Mouse (Mus musculus): ENCODE measurements around the gene Nrxn3. TPM values are rescaled to one million over a fixed set of nuclear protein-coding genes. Genes with fewer than 3 reads are reported as not detected.
A peak's percentile ranks its signal among the peaks of the same experiment; 100 is the strongest.

Nrxn3 gene
- polyA plus RNA-seq, 1 experiment from 2014 or later = 3.5 TPM

- no peaks in the 10 kb centered on the region for H3K36me3 ChIP-seq (replicated peaks; ENCODE audit: control insufficient read depth, insufficient read depth, low read depth, low read length)
- H3K9ac ChIP-seq (replicated peaks; ENCODE audit: low read length) = no peak overlapping the region
- ATAC-seq (replicated peaks; ENCODE audit: insufficient number of reproducible peaks, low FRiP score, low TSS enrichment, low read depth) (0 out of 2 replicates have a peak, but pooled peaks have one; percentile 29), DNase-seq (ENCODE audit: low spot score) (peak; percentile 47)
- H3K9me3 ChIP-seq (replicated peaks; ENCODE audit: control insufficient read depth, low read length) = no peaks in the 10 kb centered on the region
- H3K27me3 ChIP-seq (ENCODE audit: control insufficient read depth, insufficient read depth, low read length) = no peaks in the 10 kb centered on the region
- 75% methylated on average over 2 of the region's 2 CpGs for WGBS
- H3K27ac ChIP-seq (replicated peaks; ENCODE audit: low read depth, low read length) = no peak overlapping the region
- no peak overlapping the region for H3K4me2 ChIP-seq (ENCODE audit: low read depth, low read length)
- H3K4me1 ChIP-seq (ENCODE audit: control insufficient read depth, insufficient read depth, low read length) = no peaks in the 10 kb centered on the region
- H3K4me3 ChIP-seq (ENCODE audit: low read depth, low read length) = no peak overlapping the region
Observed at GRCm38 (mm10) chr12:89134333-89134732, 411.7 kb downstream of the Nrxn3 start.

- Histone ChIP-seq H3K4me2 (ENCODE audit: low read depth, low read length) (no peak overlapping the region), H3K4me1 (ENCODE audit: control insufficient read depth, insufficient read depth, low read length) (no peaks in the 10 kb centered on the region), H3K9me3 (replicated peaks; ENCODE audit: control insufficient read depth, low read length) (no peaks in the 10 kb centered on the region), H3K4me3 (ENCODE audit: low read depth, low read length) (no peak overlapping the region), H3K27ac (replicated peaks; ENCODE audit: low read depth, low read length) (no peak overlapping the region), H3K27me3 (ENCODE audit: control insufficient read depth, insufficient read depth, low read length) (no peaks in the 10 kb centered on the region), H3K9ac (replicated peaks; ENCODE audit: low read length) (no peak overlapping the region), H3K36me3 (replicated peaks; ENCODE audit: control insufficient read depth, insufficient read depth, low read depth, low read length) (no peaks in the 10 kb centered on the region)
- 61% methylated on average over 8 of the region's 8 CpGs for WGBS
- DNase-seq (ENCODE audit: low spot score) (no peak), ATAC-seq (replicated peaks; ENCODE audit: insufficient number of reproducible peaks, low FRiP score, low TSS enrichment, low read depth) (no peak)
Observed at GRCm38 (mm10) chr12:89134774-89135307, 412.2 kb downstream of the Nrxn3 start.

GRCm38 (mm10) chr12:89148974-89149411 is 426.3 kb downstream of the Nrxn3 start:
- no peaks in the 10 kb centered on the region for H3K9me3 ChIP-seq (replicated peaks; ENCODE audit: control insufficient read depth, low read length)
- H3K4me3 ChIP-seq (ENCODE audit: low read depth, low read length) = no peak overlapping the region
- H3K9ac ChIP-seq (replicated peaks; ENCODE audit: low read length) = no peak overlapping the region
- no peak overlapping the region for H3K27ac ChIP-seq (replicated peaks; ENCODE audit: low read depth, low read length)
- no peaks in the 10 kb centered on the region for H3K36me3 ChIP-seq (replicated peaks; ENCODE audit: control insufficient read depth, insufficient read depth, low read depth, low read length)
- H3K4me2 ChIP-seq (ENCODE audit: low read depth, low read length) = no peak overlapping the region
- 34% methylated on average over 3 of the region's 3 CpGs for WGBS
- no peaks in the 10 kb centered on the region for H3K27me3 ChIP-seq (ENCODE audit: control insufficient read depth, insufficient read depth, low read length)
- H3K4me1 ChIP-seq (ENCODE audit: control insufficient read depth, insufficient read depth, low read length) = no peaks in the 10 kb centered on the region
- DNase-seq (ENCODE audit: low spot score) = peak; percentile 34
- ATAC-seq (replicated peaks; ENCODE audit: insufficient number of reproducible peaks, low FRiP score, low TSS enrichment, low read depth) = no peak; the same call in 1 of the 2 replicates

- DNase-seq (ENCODE audit: low spot score) (no peak), ATAC-seq (replicated peaks; ENCODE audit: insufficient number of reproducible peaks, low FRiP score, low TSS enrichment, low read depth) (no peak)
- H3K27ac ChIP-seq (replicated peaks; ENCODE audit: low read depth, low read length) = no peak overlapping the region
- 53% methylated on average over 2 of the region's 2 CpGs for WGBS
- H3K9me3 ChIP-seq (replicated peaks; ENCODE audit: control insufficient read depth, low read length) = no peaks in the 10 kb centered on the region
- H3K4me1 ChIP-seq (ENCODE audit: control insufficient read depth, insufficient read depth, low read length) = no peaks in the 10 kb centered on the region
- no peaks in the 10 kb centered on the region for H3K27me3 ChIP-seq (ENCODE audit: control insufficient read depth, insufficient read depth, low read length)
- no peak overlapping the region for H3K9ac ChIP-seq (replicated peaks; ENCODE audit: low read length)
- no peak overlapping the region for H3K4me3 ChIP-seq (ENCODE audit: low read depth, low read length)
- no peaks in the 10 kb centered on the region for H3K36me3 ChIP-seq (replicated peaks; ENCODE audit: control insufficient read depth, insufficient read depth, low read depth, low read length)
- H3K4me2 ChIP-seq (ENCODE audit: low read depth, low read length) = no peak overlapping the region
Observed at GRCm38 (mm10) chr12:89149455-89149854, 426.8 kb downstream of the Nrxn3 start.

GRCm38 (mm10) chr12:89156086-89156757 is 433.5 kb downstream of the Nrxn3 start:
- Histone ChIP-seq H3K4me3 (ENCODE audit: low read depth, low read length) (no peak overlapping the region), H3K36me3 (replicated peaks; ENCODE audit: control insufficient read depth, insufficient read depth, low read depth, low read length) (no peaks in the 10 kb centered on the region), H3K4me2 (ENCODE audit: low read depth, low read length) (no peak overlapping the region), H3K9ac (replicated peaks; ENCODE audit: low read length) (no peak overlapping the region), H3K9me3 (replicated peaks; ENCODE audit: control insufficient read depth, low read length) (no peaks in the 10 kb centered on the region), H3K27me3 (ENCODE audit: control insufficient read depth, insufficient read depth, low read length) (no peaks in the 10 kb centered on the region), H3K27ac (replicated peaks; ENCODE audit: low read depth, low read length) (no peak overlapping the region), H3K4me1 (ENCODE audit: control insufficient read depth, insufficient read depth, low read length) (no peaks in the 10 kb centered on the region)
- ATAC-seq (replicated peaks; ENCODE audit: insufficient number of reproducible peaks, low FRiP score, low TSS enrichment, low read depth) (no peak), DNase-seq (ENCODE audit: low spot score) (no peak)
- 78% methylated on average over 9 of the region's 9 CpGs for WGBS

GRCm38 (mm10) chr12:89159353-89159752 is 436.7 kb downstream of the Nrxn3 start:
- no peak for DNase-seq (ENCODE audit: low spot score)
- H3K27ac ChIP-seq (replicated peaks; ENCODE audit: low read depth, low read length) = no peak overlapping the region
- H3K9me3 ChIP-seq (replicated peaks; ENCODE audit: control insufficient read depth, low read length) = no peaks in the 10 kb centered on the region
- ATAC-seq (replicated peaks; ENCODE audit: insufficient number of reproducible peaks, low FRiP score, low TSS enrichment, low read depth) = no peak
- H3K4me3 ChIP-seq (ENCODE audit: low read depth, low read length) = no peak overlapping the region
- H3K9ac ChIP-seq (replicated peaks; ENCODE audit: low read length) = no peak overlapping the region
- no peak overlapping the region for H3K4me2 ChIP-seq (ENCODE audit: low read depth, low read length)
- no peaks in the 10 kb centered on the region for H3K36me3 ChIP-seq (replicated peaks; ENCODE audit: control insufficient read depth, insufficient read depth, low read depth, low read length)
- H3K27me3 ChIP-seq (ENCODE audit: control insufficient read depth, insufficient read depth, low read length) = no peaks in the 10 kb centered on the region
- no peaks in the 10 kb centered on the region for H3K4me1 ChIP-seq (ENCODE audit: control insufficient read depth, insufficient read depth, low read length)
- 60% methylated on average over 8 of the region's 8 CpGs for WGBS

GRCm38 (mm10) chr12:89174306-89175159 is 451.9 kb downstream of the Nrxn3 start:
- ATAC-seq (replicated peaks; ENCODE audit: insufficient number of reproducible peaks, low FRiP score, low TSS enrichment, low read depth) (no peak), DNase-seq (ENCODE audit: low spot score) (no peak)
- H3K4me1 ChIP-seq (ENCODE audit: control insufficient read depth, insufficient read depth, low read length) = no peaks in the 10 kb centered on the region
- no peaks in the 10 kb centered on the region for H3K9me3 ChIP-seq (replicated peaks; ENCODE audit: control insufficient read depth, low read length)
- WGBS = 45% methylated on average over 12 of the region's 12 CpGs
- H3K4me2 ChIP-seq (ENCODE audit: low read depth, low read length) = no peak overlapping the region
- no peak overlapping the region for H3K9ac ChIP-seq (replicated peaks; ENCODE audit: low read length)
- H3K27ac ChIP-seq (replicated peaks; ENCODE audit: low read depth, low read length) = no peak overlapping the region
- no peak overlapping the region for H3K4me3 ChIP-seq (ENCODE audit: low read depth, low read length)
- H3K27me3 ChIP-seq (ENCODE audit: control insufficient read depth, insufficient read depth, low read length) = no peaks in the 10 kb centered on the region
- no peaks in the 10 kb centered on the region for H3K36me3 ChIP-seq (replicated peaks; ENCODE audit: control insufficient read depth, insufficient read depth, low read depth, low read length)
